Mouse (Mus musculus) midbrain, postnatal 0 days (tissue): ENCODE results near the gene Ccdc158. TPM values are rescaled to one million over a fixed set of nuclear protein-coding genes. Genes with fewer than 3 reads are reported as not detected.

Experiments
- ATAC-seq: fragments of 200-750 bp; cut with Nextera tagmentation; 2 replicates; pipeline ENCODE4 v1.8.0; 2017; ENCODE audit warnings: moderate number of reproducible peaks, mild to moderate bottlenecking, moderate TSS enrichment, moderate library complexity; ENCODE audit not compliant: low FRiP score
- DNase-seq: peaks from one replicate; pipeline ENCODE4 v3.0.0-alpha.2; 2015; ENCODE audit warnings: low spot score
- H3K27ac ChIP-seq: fragments of 300-500 bp; sonication (generic); 2 replicates; pipeline ENCODE4 v1.5.1; 2014; ENCODE audit warnings: low read depth, mild to moderate bottlenecking, low read length, mixed read lengths
- H3K27me3 ChIP-seq: fragments of 300-500 bp; sonication (generic); 2 replicates; pipeline ENCODE4 v1.6.1; 2014; ENCODE audit warnings: low read length, control low read depth, mixed read lengths; ENCODE audit not compliant: insufficient read depth
- H3K36me3 ChIP-seq: fragments of 300-500 bp; sonication (generic); 2 replicates; pipeline ENCODE4 v1.6.1; 2014; ENCODE audit warnings: low read length, control low read depth, mixed read lengths; ENCODE audit not compliant: insufficient read depth
- H3K4me1 ChIP-seq: fragments of 300-500 bp; sonication (generic); 2 replicates; pipeline ENCODE4 v1.6.1; 2014; ENCODE audit warnings: mild to moderate bottlenecking, control low read depth, antibody characterized with exemption, low read length, mixed read lengths; ENCODE audit not compliant: insufficient read depth
- H3K4me2 ChIP-seq: fragments of 300-500 bp; sonication (generic); 2 replicates; pipeline ENCODE4 v1.6.1; 2014; ENCODE audit warnings: low read depth, mild to moderate bottlenecking, low read length, mixed read lengths; ENCODE audit not compliant: poor library complexity, severe bottlenecking
- H3K4me3 ChIP-seq: fragments of 300-500 bp; sonication (generic); 2 replicates; pipeline ENCODE4 v1.5.1; 2014; ENCODE audit warnings: low read depth, mild to moderate bottlenecking, low read length, moderate library complexity
- H3K9ac ChIP-seq: fragments of 300-500 bp; sonication (generic); replicated peaks from 2 replicates; pipeline ENCODE4 v1.6.1; 2014; ENCODE audit warnings: mild to moderate bottlenecking, low read length, moderate library complexity, mixed read lengths; ENCODE audit not compliant: poor library complexity, severe bottlenecking
- H3K9me3 ChIP-seq: fragments of 300-500 bp; sonication (generic); 2 replicates; pipeline ENCODE4 v1.6.1; 2016; ENCODE audit warnings: low read length, control low read depth
- CTCF ChIP-seq: IDR thresholded peaks from 2 replicates; pipeline ENCODE4 v1.5.1; 2016; ENCODE audit warnings: antibody characterized with exemption, mild to moderate bottlenecking
- WGBS: fragments of 180-500 bp; shearing (Covaris S2); extraction: QIAGEN DNeasy Blood & Tissue Kit; methylation state at CpG from one replicate; pipeline ENCODE4 v1.1.7; 2014; 5-methylcytosine and 5-hydroxymethylcytosine counted together
- polyA plus RNA-seq: library from polyadenylated mRNA; unstranded; fragments of >200 nt; fragmentation: Nextera tagmentation; extraction: Ambion mirVana; gene quantifications from 2 replicates; pipeline ENCODE4 v1.2.1, GENCODE M21; 2015
- total RNA-seq: library from RNA; depleted of rRNA; stranded (reverse); fragments of >200 nt; gene quantifications from 2 replicates; pipeline ENCODE4 v1.2.3, GENCODE M21; 2014

Ccdc158 gene
- total and polyA plus RNA-seq, 2 experiments from 2014 or later, result 0.44 to 0.52 TPM

DNA sequence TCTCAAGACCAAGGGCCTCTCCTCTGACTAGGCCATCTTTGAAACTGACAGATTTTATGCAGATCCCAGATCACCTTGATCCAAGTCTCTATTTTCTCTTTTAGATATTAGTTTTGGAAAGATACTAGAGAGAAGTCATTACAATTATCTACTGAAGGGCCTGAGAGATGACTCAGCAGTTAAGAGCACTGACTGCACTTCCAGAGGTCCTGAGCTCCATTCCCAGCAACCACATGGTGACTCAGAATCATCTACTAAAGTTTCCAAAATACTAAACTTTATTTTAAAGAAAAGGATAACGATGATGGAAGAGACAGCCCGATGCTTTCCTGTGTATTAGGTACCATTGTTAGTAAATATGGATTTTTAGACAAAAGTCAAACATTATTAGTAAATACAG lies 39.8 kb upstream of the Ccdc158 start:
- no peak overlapping the region for H3K4me3 ChIP-seq
- H3K36me3 ChIP-seq, result no peaks in the 10 kb centered on the region
- ATAC-seq (no peak), DNase-seq (no peak)
- no peak for TF ChIP-seq CTCF
- 95% methylated on average over 2 of the region's 2 CpGs for WGBS
- H3K9me3 ChIP-seq, result no peaks in the 10 kb centered on the region
- no peaks in the 10 kb centered on the region for H3K27me3 ChIP-seq
- no peaks in the 10 kb centered on the region for H3K4me1 ChIP-seq
- no peak overlapping the region for H3K9ac ChIP-seq
- H3K27ac ChIP-seq, result no peak overlapping the region
- no peak overlapping the region for H3K4me2 ChIP-seq

DNA sequence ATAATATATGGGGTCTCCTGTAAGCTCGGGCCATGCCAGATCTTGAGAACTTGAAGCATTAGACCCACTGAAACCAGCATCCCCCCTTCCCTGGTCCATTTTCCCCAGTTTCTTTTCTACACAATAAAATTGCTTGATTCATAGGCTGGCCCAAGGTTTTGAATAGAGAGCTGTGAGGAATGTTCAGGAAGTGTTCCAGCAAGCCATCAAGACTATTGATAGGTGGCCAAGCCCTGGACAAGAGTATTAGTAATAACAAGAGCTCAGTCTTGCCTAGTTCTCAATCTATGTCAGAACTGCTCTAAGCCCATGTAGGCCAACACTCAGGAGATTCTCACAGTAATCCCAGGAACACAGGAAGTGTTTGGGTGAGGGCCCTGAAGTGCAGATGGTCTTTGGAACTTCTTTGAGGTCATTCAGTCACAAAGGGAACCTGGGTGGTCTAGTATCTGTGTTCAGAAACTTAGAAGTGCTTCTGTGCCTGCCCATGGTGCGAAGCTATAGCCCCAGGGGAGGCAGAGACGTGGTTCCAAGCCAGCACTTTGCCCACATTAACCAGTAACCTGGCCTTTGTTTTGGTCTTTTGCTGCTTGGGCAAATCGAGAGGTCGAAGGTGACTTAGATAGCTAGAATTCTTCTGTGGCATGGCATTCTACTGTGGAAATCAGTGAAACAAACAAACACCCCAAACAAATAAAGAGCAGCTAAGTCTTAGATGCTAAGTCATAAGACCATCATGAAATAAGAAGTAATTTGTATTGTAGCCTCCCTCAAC lies 37.7 kb upstream of the Ccdc158 start:
- no peak for ATAC-seq
- no peak overlapping the region for H3K4me2 ChIP-seq
- no peak overlapping the region for H3K9ac ChIP-seq
- H3K36me3 ChIP-seq, result no peaks in the 10 kb centered on the region
- H3K4me1 ChIP-seq, result no peaks in the 10 kb centered on the region
- no peak overlapping the region for H3K4me3 ChIP-seq
- no peak for TF ChIP-seq CTCF
- H3K27me3 ChIP-seq, result no peaks in the 10 kb centered on the region
- no peaks in the 10 kb centered on the region for H3K9me3 ChIP-seq
- no peak overlapping the region for H3K27ac ChIP-seq
- peak; percentile 37 for DNase-seq
- WGBS, result 84% methylated on average over 5 of the region's 5 CpGs

DNA sequence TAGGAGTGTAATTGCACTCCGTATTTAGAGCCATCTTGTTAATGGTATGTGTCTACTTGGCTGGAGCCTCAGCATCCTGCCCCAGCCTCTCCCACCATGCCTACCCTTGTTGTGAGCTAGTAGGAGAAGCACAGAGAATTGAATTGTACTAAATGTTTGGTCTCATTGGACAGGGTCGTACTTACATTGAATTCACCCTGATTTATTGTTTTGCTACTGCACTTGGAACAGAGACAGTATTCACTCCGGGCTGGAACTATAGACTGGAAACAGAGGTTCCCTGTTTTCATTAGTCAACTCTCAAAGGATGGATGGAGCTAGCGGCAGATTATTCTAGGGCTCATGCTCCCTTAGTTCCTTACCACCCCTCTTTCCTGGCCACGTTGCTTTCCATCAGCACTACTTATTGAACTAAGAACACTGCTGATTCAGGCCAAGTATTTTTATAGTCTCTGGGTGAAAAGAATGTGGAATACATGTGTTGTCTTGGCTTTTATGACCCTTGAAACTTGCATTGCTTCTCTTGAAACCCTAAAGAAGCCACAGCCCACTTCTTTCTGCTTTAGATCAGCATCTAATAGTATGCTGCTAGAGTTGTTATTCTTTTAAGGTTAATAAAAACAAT lies 36.7 kb upstream of the Ccdc158 start:
- H3K4me1 ChIP-seq, result no peaks in the 10 kb centered on the region
- H3K36me3 ChIP-seq, result no peaks in the 10 kb centered on the region
- DNase-seq, result no peak
- H3K4me2 ChIP-seq, result no peak overlapping the region
- WGBS, result 76% methylated on average over 5 of the region's 5 CpGs
- no peak for ATAC-seq
- no peak overlapping the region for H3K4me3 ChIP-seq
- no peak overlapping the region for H3K9ac ChIP-seq
- no peaks in the 10 kb centered on the region for H3K9me3 ChIP-seq
- H3K27me3 ChIP-seq, result no peaks in the 10 kb centered on the region
- H3K27ac ChIP-seq, result no peak overlapping the region
- no peak for TF ChIP-seq CTCF

DNA sequence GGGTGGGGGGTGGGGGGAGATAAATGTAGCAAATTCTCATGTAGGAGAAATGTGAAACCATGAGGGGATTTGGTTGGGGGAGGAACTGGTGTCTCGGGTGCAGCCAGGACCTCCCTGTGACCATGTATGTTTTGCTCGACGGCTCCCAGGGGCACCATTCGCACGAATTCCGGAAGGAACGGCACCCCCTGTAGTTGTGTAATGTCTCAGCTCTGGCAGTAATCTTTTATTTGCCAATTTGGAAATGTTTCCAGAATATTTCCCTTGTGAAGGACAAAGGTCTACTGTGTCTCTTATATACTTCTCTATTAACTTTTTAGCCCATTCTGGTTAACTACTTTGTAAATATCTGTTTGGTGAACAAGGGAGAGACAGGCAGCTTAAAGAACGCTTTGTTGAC lies 35.7 kb upstream of the Ccdc158 start:
- Histone ChIP-seq H3K4me3 (no peak overlapping the region), H3K4me1 (no peaks in the 10 kb centered on the region), H3K27me3 (no peaks in the 10 kb centered on the region), H3K9me3 (no peaks in the 10 kb centered on the region), H3K4me2 (no peak overlapping the region), H3K36me3 (no peaks in the 10 kb centered on the region), H3K9ac (no peak overlapping the region), H3K27ac (no peak overlapping the region)
- DNase-seq (peak; percentile 6), ATAC-seq (no peak)
- TF ChIP-seq CTCF, result no peak
- WGBS, result 79% methylated on average over 8 of the region's 8 CpGs

DNA sequence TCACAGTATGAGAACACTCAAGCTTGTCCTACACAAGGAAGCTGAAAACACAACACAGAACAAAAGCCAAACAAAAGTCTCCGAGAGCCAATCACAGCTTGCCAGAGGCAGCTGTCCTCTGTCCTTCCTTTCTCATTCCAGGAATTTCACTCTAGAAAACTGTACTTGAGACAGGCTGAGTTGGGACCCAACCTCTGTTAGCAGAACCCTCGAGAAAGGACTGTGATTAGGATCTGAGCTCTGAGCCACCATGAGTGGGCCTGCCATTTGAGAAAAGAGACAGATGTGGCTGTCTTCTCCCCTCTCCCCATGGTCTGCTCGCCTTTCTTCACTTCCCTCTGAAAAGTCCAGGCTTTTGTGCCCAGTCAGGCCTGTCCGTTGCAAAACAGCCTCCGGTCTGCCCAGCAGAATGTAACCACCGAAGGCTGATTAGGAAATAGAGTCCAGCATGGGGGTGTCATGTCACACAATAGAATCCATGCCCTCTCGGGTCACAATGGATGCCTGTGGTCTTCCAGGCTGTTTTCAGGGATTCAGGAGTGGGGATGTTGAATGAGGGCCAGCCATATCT lies 32.9 kb upstream of the Ccdc158 start:
- Histone ChIP-seq H3K4me2 (no peak overlapping the region), H3K9ac (no peak overlapping the region), H3K27me3 (no peaks in the 10 kb centered on the region), H3K4me1 (no peaks in the 10 kb centered on the region), H3K4me3 (no peak overlapping the region), H3K27ac (no peak overlapping the region), H3K9me3 (no peaks in the 10 kb centered on the region), H3K36me3 (no peaks in the 10 kb centered on the region)
- DNase-seq (no peak), ATAC-seq (no peak)
- WGBS, result 16% methylated on average over 7 of the region's 7 CpGs
- TF ChIP-seq CTCF, result no peak

DNA sequence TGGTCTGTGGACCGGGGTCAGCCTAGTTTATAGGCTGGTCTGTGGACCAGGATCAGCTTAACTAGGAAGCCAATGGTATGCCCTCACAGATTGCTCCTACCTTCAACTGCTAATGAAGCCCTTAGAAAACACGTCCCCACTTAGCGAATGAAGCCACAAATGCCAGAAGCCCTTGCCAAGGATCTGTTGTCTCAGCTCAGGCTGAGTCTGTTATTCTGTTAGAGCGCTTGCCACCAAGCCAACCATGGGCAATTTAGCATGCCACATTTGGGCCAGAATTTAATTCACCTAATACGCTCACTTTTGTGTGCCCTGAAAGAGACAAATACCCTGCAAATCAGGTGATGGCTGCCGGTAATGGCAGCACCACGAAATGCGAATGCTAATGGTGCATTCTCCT lies 28.6 kb upstream of the Ccdc158 start:
- peak; percentile 54 for DNase-seq
- H3K36me3 ChIP-seq, result no peaks in the 10 kb centered on the region
- no peak overlapping the region for H3K4me2 ChIP-seq
- H3K4me1 ChIP-seq, result no peaks in the 10 kb centered on the region
- no peak overlapping the region for H3K27ac ChIP-seq
- H3K9ac ChIP-seq, result no peak overlapping the region
- no peak for ATAC-seq
- TF ChIP-seq CTCF, result no peak
- no peak overlapping the region for H3K4me3 ChIP-seq
- H3K27me3 ChIP-seq, result no peaks in the 10 kb centered on the region
- no peaks in the 10 kb centered on the region for H3K9me3 ChIP-seq
- WGBS, result 76% methylated on average over 8 of the region's 8 CpGs
